Mouse (Mus musculus): Measurements from ENCODE around the gene Ap1g2.
A peak's percentile ranks its signal among the peaks of the same experiment; 100 is the strongest.

Ap1g2 gene

DNA sequence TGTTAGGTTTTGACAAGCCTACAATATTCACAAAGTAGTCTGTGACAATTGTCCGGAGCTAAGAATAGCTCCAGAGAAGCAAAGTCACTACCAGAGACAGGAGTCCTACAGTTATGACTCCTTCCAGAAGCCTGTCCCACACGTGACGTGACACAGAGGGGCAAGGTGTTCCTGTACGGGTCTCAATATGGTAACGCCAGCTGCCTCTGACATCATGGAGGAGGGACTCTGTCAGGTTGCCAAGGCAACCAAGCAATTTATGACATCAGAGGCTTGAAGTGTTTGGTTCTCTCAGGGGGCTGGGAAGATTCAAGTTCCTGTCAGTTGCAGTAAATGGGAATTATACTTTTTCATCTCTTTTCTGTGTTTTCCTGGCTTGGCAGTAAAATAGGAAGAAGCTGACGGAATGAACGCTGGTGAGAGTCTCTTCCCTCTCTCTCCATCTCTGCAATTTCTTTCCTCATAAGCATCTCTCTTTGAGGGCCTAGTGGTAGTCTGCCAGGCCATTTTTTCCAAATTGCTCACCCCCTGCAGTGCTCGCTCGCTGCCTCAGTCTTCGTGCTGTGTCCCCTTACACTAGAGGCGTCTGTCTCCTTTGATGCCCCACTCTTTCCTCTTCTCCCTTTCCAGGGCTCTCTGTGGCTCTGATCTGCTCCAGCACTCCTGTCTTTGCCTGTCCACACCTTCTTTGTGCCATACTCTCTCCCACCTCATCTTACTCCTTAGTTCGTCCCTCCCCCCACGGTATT lies 17.0 kb downstream of the Ap1g2 start:
- DNase-seq (ENCODE audit: low read depth, low spot score), result no peak

DNA sequence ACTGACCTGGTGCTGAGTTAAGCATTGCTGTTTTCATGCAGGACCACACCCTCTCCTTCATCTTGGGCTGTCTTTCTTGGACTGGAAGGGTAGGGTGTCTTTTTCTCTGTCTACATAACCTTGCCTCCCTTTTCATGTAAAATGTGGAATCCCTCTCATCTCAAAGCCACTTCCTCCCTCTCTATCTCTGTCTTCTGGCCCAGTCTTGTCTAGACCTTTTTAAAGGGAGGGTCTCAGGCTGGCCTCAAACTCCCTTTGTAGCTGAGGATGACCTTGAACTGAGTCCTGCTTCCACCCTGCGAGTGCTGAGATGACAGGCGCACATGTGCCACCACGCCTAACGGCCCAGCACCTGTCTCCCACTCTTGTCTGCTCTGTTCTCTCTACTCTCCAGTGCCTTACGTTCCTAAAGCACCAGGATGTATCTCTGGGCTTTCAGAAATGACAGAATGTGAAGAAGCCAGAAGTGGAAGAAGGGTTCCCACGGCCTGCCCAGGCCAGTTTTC lies 20.3 kb downstream of the Ap1g2 start:
- no peak for DNase-seq (ENCODE audit: low read depth, low spot score)

DNA sequence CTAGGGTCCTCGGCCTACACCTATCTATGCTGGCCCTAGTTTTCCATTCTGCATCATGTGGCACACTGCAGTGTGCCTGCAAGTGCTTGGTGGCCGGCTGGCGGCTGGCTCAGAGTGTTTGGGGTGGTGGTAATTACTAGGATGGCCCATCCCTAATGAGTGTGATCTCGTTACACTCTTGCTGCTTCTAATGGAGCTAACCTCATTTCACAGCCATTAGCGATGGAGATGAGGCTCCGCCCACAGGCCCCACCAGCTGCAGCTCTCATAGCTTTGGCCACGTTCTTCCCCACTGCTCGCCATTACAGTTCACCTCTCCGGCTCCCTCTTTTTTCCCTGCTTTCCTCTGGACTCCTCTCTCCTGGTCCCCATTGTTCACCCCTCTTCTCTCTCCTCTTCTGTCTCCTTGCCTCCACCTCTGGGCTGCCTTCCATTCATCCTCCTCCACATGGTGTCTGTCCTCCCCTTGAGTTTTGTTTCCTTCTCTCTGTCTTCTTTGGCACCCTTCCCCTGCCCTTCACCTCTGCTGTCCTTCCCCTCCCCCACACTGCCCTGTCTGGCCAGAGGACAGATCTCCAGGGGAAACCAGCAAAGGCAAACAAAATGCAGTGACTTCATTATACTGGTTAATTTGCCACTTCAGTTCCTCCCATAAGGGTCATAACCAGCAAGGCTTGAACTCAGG lies 20.9 kb downstream of the Ap1g2 start:
- DNase-seq (ENCODE audit: low read depth, low spot score), result no peak

DNA sequence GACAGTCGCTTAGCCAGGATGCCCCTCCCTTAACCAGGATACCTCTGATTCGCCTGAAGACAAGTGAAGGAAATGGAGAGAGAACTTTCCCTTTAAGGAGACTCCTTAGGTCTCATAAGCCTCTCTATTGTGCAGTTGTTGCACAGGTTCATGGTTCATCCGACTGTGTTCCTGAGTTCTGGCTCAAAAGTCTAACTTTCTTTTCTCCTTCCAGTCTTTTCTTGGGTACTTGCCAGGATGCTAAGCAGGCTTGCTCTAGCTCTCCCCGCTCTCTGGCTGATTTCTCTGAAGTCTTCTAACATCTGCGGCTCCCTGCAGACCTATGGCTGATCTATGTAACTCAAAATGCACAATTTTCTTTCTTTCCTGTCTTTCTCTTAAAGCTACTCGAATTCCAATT lies 22.9 kb downstream of the Ap1g2 start:
- DNase-seq (ENCODE audit: low read depth, low spot score), result no peak

DNA sequence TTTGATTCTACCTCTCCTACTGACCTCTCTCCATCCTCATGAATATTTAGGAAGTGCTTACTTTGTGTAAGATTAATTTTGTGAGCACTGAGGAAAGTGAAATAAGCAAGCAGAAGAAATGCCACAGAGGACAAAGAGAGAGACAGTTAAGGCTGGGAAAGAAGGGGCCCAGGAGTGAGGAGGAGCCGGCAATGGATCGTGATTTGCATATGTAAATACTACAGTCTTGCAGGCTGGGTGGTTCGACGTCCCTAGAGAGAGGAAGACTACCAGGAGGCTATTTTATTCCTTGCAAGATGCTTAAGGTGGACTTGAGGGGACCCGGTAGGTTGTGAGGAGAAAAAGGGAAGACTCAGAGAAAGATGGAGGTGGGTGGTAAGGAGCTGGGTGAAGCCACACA lies 25.3 kb downstream of the Ap1g2 start:
- no peak for DNase-seq (ENCODE audit: low read depth, low spot score)

- DNase-seq (ENCODE audit: low read depth, low spot score), result peak; percentile 57
Observed at GRCm38 (mm10) chr14:55079214-55079970, 27.0 kb downstream of the Ap1g2 start.

- DNase-seq (ENCODE audit: low read depth, low spot score), result no peak
Observed at GRCm38 (mm10) chr14:55078366-55078989, 27.9 kb downstream of the Ap1g2 start.

- no peak for DNase-seq (ENCODE audit: low read depth, low spot score)
Observed at GRCm38 (mm10) chr14:55077481-55078365, 28.7 kb downstream of the Ap1g2 start.

DNA sequence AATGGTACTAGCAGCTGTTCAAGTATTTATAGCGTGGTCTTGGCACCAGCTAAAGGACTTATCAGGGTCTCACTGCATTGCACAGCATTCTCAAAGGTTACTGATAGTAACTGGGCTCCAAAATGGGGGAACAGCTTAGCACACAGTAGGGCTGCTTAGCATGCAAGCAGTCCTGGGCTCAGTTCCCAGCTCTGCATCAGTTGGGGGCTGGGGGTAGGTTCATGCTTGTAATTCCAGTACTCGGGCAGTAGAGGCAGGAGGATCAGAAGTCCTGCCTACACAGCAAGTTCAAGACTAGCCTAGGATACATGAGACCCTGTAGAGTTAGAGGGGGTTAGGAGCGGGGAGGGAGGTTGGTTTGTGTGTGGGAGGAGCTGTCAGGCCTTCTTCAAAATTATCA lies 29.4 kb downstream of the Ap1g2 start:
- DNase-seq (ENCODE audit: low read depth, low spot score), result no peak

DNA sequence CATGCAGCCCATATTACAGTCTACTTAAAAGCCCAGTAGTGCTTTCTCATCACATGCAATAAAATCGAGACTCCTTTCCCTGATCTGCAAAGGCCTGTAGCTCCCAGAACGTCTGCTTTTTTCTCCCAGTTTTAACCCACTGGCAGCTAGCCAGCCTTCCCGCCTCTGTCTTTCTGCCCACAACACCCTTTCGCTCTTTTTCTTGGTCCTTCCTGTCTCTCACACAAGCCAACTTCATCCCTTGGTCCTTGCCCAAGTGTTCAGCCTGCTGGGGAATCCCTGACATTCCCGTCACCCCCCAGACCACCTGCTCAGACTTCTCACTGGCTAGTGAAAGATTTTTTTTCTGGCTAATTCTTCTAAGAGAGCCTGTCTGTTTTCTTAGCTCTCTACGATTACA lies 30.2 kb downstream of the Ap1g2 start:
- DNase-seq (ENCODE audit: low read depth, low spot score), result no peak

- no peak for DNase-seq (ENCODE audit: low read depth, low spot score)
Observed at GRCm38 (mm10) chr14:55074416-55074815, 32.0 kb downstream of the Ap1g2 start.

GRCm38 (mm10) chr14:55071756-55072155 lies 34.6 kb downstream of the Ap1g2 start:
- DNase-seq (ENCODE audit: low read depth, low spot score), result no peak

GRCm38 (mm10) chr14:55066042-55066441 lies 40.4 kb downstream of the Ap1g2 start:
- DNase-seq (ENCODE audit: low read depth, low spot score), result no peak

- no peak for DNase-seq (ENCODE audit: low read depth, low spot score)
Observed at GRCm38 (mm10) chr14:55065391-55065790, 41.0 kb downstream of the Ap1g2 start.

- no peak for DNase-seq (ENCODE audit: low read depth, low spot score)
Observed at GRCm38 (mm10) chr14:55064481-55065370, 41.7 kb downstream of the Ap1g2 start.

DNA sequence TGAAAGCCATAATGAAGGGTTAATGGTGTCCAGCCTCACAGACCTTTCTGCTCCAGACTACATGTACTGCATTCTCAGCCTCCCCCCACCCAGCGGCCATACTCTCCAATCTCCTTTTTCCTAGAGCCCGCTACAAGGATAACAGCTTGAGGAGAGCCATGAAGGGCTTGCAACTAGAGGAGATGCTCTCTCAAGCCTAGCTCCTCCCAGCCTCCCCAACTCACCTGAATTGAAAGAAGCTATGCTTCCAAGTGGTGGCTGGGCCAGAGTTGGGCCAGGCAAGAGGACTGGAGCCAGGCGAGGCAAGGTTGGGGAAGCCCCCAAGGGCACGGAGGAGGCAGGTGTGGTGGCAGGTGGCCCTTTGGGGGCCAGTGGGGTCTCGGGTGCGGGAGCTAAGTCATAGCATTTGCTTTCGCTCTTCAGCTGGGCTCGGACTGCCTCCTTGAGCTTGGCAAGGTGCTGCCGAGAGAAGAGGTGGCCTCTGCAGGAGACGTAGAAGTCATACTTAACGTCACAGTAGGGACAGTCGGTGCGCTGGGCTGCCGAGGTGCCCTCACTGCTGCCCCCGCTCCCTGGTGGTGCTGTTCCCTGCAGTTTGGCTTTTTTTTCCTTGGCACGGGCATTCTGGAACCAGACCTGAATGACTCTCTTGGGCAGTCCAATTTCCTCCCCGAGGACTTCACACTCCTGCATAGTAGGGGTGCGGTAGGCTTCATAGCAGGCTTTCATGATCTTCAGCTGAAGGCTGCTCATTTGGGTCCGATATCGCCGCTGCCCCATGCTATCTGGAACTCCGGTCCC lies 42.6 kb downstream of the Ap1g2 start:
- DNase-seq (ENCODE audit: low read depth, low spot score), result no peak

DNA sequence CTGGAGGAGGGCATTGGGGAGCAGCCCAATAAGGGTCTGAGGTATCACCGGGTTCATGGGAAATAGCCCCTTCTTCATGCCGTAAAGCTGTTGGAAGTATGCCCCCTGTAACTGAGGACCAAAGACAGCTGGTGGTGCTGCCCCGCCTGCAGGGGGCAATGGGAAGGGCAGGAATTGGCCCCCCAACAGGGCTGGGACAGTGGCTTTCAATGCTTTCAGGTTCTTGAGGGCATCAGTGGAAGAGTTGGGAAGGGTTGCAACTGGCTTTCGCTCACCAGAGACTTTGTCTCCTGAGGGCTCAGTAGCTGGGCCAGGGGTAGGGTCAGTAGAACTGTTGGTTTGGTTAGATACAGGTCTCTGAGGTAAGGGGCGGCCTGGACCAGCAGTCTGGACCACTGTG lies 43.3 kb downstream of the Ap1g2 start:
- DNase-seq (ENCODE audit: low read depth, low spot score), result no peak

DNA sequence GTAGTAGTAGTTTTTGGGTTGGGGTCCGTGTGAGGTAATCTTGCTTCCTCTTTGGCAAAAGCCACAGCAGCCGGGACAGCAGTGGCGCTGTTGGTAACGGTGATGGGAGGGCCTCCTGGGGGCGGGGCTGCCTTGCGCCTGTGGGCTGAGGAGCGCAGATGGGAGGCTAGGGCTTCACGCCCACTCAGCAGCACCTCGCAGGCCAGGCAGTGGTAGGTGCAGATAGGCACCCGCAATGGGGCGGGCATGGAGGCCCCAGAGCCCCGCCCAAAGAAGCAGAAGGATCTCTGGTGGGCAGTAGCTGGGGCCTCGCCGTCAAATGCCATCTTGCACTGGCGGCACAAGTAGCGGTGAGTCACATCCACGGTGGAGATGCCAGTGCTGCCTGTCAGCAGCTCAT lies 43.8 kb downstream of the Ap1g2 start:
- peak; percentile 86 for DNase-seq (ENCODE audit: low read depth, low spot score)

- no peak for DNase-seq (ENCODE audit: low read depth, low spot score)
Observed at GRCm38 (mm10) chr14:55061845-55062244, 44.5 kb downstream of the Ap1g2 start.

Data from c-Kit-negative CD71-positive TER-119-positive erythroid progenitor cells, embryonic 14.5 days (primary cell).